Mouse (Mus musculus) cerebellum, postnatal 25 days (tissue): ENCODE measurements around the gene Magi1.
A peak's percentile ranks its signal among the peaks of the same experiment; 100 is the strongest.

ENCODE experiments used
- DNase-seq, 2 experiments: peaks; one replicate each; pipeline ENCODE4 v3.0.0; 2021; ENCODE audit warnings: mixed read lengths in 2 of 2

Magi1 gene

DNA sequence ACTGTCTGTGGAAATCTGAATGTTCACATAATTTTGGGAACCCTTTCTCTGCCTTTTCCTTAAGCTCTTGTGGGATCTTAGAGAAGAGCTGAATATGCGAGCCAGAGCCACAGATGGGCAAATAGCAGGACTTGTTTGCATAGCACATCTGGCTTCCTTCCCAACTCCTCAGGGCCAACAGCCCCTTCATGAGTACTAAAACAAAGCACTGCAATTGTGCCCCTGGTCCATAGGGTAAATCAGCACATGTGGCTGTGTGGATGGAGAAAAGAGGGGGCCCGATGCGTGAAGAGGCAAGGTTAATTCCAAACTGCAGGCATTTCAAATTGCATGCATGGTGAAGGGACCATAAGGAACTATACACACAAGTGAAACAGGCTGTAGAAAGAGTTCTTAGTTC lies 180.1 kb downstream of the Magi1 start:
- no peak for DNase-seq

DNA sequence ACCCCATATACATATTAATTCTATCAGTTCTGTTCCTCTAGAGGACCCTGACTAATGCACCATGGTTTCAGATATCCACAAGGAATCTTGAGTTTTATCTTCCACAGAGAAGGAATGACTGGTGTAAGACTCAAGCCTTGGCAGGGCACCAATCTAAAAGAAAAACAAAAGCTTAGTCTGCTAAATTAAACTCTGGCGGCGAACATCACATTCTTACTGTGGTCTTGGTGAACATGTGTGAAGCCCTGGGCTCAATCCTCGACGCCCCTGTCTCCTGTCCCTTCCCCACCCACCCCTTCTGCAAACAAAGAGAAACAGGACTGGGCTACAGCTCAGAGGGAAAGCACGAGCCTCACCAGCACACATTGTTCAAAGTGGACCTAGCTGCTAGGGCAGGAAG lies 182.5 kb downstream of the Magi1 start:
- no peak for DNase-seq

DNA sequence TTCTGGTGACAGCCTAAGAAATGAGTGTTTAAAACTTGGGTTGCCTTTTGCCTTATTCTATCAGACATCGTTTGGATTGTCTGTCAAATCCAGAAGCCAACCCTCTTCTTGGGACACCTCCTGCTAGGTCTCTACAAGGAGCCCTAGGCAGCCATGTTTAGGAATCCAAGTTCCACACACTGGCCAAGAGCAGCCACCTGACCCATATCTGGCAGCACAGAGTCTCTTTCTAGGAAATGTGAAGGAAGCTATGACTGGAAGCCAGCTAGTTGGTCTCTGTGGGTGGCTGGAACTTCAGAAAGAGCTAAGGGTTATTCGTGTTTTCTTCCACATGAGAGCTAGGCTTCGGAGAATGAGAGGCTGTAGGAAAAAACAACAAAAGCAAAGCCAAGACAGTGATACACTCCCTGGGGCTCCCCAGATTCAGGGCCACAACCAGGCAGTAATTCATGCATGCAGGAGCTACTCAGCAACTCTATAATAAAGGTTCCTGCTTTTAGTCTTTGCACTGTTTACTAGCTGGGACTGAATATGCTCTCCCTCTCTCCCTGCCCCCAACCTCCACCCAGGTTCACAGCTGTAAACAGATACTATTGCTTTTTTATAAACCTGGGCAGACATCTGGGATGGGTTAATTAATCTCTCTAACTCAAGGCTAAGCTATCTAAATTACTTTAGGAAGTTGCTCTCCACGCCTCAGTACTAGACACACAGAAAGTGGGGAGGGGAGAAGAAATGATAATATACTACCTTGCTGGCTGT lies 188.6 kb downstream of the Magi1 start:
- no peak for DNase-seq

GRCm38 (mm10) chr6:94092969-94093597 lies 190.6 kb downstream of the Magi1 start:
- DNase-seq: no peak

GRCm38 (mm10) chr6:94092500-94092899 lies 191.2 kb downstream of the Magi1 start:
- no peak for DNase-seq

GRCm38 (mm10) chr6:94086855-94087254 lies 196.9 kb downstream of the Magi1 start:
- DNase-seq: no peak

DNA sequence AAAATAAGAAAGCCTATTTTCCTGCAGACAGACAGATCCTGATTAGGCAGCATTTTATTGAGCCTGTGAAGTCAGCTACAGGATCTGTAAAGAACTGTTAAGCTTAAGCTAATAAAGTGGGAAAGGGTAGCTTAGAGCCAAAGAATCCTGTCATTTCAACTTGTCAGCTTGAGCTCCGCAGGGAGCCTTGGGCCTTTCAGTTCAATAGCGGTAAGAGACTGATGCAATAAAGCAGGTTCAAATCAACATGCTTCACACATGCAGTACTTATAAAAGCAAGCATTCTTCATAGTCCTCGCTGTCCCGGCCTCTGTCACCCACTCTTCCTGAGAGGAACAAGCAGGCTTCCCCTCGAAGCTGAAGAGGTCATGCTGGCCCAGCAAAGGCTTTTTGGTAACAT lies 199.0 kb downstream of the Magi1 start:
- DNase-seq: peak in 1 of 2 experiments; percentile 23

DNA sequence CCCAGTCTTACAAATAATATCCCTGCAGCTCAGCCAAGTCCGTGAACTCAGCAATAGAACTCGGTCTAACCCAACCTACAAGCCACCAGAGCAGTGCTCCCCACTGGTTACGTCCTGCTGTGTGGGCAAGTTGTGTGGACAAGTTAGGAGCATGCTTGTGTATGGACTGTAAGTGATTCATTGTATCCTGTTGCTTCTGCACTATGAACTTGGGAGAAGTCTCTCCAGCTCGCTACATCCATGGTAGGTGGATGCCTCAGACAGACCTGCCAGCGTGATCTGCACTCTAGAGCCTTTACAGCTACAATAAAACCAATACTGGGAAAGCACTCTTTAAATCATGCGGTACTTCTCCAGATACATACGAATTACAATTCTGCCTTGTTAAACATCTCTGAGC lies 200.3 kb downstream of the Magi1 start:
- DNase-seq: no peak

DNA sequence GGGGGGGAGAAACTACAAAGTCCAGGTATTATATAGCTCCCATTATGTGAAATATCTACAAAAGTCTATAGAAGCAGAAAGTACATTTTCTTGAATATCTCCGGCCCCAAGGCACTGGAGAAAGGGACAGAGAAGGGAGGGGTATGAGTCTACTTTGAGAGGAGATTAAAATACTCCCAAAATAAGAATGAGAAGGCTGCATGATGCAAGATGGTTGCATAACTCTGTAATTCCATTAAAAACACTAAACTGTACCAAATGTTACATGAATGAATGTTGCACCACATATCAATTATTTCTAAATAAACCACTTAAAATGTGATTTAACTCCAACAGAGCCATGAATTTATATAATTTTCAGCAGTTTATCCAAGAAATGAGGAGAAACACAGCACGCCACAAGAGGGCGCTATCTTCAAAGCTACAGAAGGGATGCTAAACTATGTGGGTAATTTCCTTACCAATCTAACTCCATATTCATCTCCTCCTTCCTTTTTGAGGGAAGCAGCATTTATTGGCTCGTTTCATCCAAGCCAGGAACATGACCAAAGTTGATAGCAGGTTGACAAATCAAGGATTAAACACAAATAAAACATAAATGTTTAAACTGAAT lies 202.7 kb downstream of the Magi1 start:
- peak; percentile 75 to 87 for DNase-seq

- no peak for DNase-seq
Observed at GRCm38 (mm10) chr6:94078934-94079333, 204.8 kb downstream of the Magi1 start.

- DNase-seq: no peak
Observed at GRCm38 (mm10) chr6:94077013-94077412, 206.7 kb downstream of the Magi1 start.

DNA sequence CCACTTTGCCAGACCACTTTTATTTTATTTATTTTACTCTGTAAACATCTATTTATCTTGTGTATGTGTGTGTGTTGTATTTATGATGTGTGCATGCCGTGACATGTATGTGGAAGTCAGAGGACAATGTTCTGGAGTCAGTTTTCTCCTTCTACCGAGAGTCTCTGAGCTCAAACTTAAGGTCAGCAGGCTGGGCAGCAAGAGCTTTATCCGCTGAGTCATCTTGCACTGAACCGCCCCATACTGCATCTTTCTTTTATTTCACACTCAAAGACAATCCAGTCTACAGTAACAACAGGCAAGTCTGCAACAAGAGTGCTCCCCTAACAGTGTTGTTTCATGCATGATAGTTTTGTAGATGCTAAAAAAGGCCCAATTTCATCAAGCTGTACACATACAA lies 207.7 kb downstream of the Magi1 start:
- DNase-seq: no peak

GRCm38 (mm10) chr6:94075228-94075627 lies 208.5 kb downstream of the Magi1 start:
- DNase-seq: no peak

DNA sequence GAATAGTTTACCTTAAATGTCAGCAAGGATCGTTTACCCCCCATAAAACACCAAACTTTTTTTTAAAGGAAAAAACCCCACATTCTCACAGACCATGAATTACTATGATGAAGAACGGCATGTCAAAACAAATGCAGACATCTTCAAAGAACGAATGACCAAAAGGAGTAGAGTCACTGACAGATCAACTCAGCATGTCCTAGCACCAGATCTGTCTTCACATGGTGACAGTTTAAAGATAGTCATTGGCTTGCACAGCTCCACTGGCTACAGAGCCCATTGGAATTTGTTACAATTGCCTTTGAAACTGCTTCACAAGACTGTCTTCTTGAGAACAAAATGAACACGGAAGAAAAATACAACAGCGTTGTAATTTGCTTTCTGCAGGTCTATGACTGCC lies 212.0 kb downstream of the Magi1 start:
- DNase-seq: no peak

GRCm38 (mm10) chr6:94070702-94071101 lies 213.0 kb downstream of the Magi1 start:
- DNase-seq: no peak

DNA sequence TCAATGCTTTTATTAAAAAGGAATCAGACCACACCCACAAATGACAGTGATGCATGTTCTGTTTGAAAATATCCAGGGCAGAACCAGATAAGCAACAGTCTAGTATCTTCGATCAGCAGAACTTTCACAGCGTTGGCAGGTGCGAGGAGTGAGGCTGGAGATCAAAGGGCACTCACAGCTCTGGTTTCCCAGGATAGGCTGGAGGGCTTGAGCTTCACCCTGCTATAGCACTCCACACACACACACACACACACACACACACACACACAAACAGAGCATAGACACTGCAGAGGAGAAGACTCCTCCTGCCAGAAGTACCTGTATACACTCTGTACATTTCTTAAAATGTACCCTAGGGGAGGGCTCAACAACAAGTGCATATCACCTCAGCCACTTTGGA lies 214.3 kb downstream of the Magi1 start:
- DNase-seq: no peak

DNA sequence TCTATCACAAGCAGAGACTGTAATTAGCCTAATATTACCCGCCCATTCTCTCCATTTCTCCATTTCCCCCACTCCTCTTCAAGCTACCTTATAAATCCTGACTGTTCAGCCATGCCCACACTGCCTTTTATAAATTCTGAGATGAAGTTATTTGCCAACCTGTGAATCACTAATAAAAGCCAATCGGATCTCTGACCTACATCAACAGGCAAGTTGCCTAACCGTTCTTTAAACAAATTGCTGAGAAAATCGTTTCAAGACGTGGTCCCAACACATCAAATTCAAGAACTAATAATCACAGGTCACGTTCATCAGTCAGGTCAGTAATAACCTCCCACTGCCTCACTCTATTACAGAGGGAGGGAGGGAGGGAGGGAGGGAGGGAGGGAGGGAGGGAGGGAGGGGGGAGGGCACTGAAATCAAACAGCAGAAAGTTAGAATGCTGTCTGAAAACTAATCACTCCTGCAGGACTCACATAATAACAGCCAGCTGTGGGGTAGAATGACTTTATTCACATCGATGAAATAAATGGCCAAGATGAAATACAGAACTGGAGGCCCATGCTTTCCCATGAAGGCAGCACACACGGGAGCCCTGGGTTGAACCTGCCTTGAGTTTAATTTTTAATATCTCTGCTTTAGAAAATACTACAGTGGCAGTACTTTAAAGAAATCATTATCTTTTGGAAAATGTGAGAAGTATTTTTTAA lies 215.8 kb downstream of the Magi1 start:
- no peak for DNase-seq

GRCm38 (mm10) chr6:94064832-94065231 lies 218.9 kb downstream of the Magi1 start:
- no peak for DNase-seq

DNA sequence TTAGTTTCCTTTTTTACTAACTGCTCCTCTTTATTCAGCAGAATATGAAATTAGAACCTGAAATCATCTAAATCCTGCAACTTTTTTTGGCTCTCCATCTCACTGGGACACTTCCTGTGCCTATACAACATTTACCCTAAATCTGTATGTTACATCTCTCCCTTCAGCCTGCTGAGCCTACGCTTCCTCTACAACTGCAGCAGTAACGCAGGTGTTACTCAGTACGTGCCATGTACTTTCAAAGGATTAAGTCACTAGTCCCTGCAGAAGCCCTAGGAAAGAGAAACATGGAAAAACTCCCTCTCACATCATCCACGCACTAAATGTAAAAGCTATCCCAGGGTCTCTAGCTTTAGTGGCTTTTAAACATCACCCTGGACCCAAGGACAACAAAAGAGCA lies 220.2 kb downstream of the Magi1 start:
- DNase-seq: no peak

DNA sequence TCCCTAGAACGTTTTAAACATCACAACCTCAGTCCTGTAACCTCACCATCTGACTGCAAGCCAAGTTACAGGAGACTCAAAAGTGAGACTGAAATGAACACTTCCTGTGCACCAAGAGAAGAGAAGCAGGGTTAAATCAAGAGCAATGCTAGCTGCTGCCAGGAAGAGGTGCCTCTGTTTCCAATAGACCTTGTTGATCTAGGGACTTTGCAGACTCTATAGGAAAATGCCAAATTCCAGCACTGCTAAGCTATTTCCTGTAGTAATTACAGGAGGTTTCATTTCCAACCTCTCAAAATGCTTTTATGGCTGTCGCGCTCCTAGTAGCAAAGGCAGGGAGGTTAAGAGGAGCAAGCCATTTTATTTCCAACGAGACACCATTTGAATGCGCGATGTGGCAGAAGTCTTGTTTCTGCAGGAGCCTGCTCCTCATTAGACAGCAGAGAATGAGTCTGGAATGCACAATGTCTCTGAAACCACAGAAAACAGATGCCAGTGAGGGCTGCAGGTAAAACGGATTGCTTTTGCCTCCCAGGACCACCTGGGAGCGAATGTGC lies 222.2 kb downstream of the Magi1 start:
- no peak for DNase-seq

DNA sequence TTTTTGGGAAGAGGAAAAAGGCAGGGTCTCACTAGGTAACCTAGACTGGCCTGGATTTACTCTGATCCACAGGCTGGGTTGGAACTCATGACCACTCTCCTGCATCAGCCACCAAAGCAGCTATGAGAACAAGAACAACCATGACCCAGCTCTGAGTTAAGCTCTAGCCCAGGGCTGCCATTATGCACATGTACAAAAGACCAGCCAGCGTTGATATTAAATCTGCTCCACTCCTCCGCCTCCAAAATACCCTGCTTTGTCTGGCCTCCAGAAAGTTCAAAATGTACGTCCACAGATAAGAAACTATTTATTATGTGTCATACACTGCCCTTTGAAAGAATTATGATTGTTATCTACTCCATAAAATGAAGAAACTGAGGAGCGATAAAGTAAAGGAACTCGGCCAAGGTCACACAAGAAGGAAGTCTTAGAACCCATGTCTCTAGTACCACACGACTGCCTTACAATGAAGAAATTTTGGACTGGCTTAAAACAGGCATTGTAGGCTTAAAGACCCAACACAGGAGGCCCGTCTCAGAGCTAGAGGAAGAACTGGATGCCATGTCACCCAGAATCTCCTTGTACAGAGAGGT lies 223.0 kb downstream of the Magi1 start:
- no peak for DNase-seq

- no peak for DNase-seq
Observed at GRCm38 (mm10) chr6:94059090-94059489, 224.6 kb downstream of the Magi1 start.

- peak; percentile 21 to 61 for DNase-seq
Observed at GRCm38 (mm10) chr6:94053920-94054319, 229.8 kb downstream of the Magi1 start.
